Mouse (Mus musculus) liver, embryonic 14.5 days (tissue): Measurements from ENCODE around the gene Sval2. TPM values are rescaled to one million over a fixed set of nuclear protein-coding genes. Genes with fewer than 3 reads are reported as not detected.

Experiments used
- ATAC-seq: fragments of 200-750 bp; cut with Nextera tagmentation; 2 replicates; pipeline ENCODE4 v1.8.0; 2017; ENCODE audit warnings: moderate number of reproducible peaks, mild to moderate bottlenecking, moderate library complexity; ENCODE audit not compliant: insufficient read depth
- DNase-seq, 3 experiments: peaks; one replicate each; pipeline ENCODE4 v3.0.0-alpha.2; 2012 to 2013; ENCODE audit warnings: low read depth in 3 of 3, low spot score in 3 of 3
- H3K27ac ChIP-seq: fragments of 300-500 bp; sonication (generic); 2 replicates; pipeline ENCODE4 v1.5.1; 2014; ENCODE audit warnings: moderate library complexity, mild to moderate bottlenecking, control low read depth, inconsistent platforms
- H3K27me3 ChIP-seq: fragments of 300-500 bp; sonication (generic); 2 replicates; pipeline ENCODE4 v1.6.1; 2014; ENCODE audit warnings: mild to moderate bottlenecking, low read length, moderate library complexity; ENCODE audit not compliant: control insufficient read depth, insufficient read depth
- H3K36me3 ChIP-seq: fragments of 300-500 bp; sonication (generic); replicated peaks from 2 replicates; pipeline ENCODE4 v1.6.1; 2014; ENCODE audit warnings: low read depth; ENCODE audit not compliant: control insufficient read depth, insufficient read depth
- H3K4me1 ChIP-seq, 2 experiments: fragments of 200-500 bp in 1 of 2; fragments of 300-500 bp in 1 of 2; sonication (generic) in 1 of 2; replicated peaks; 2 replicates each; pipeline ENCODE4 v1.6.1; 2012 to 2014; ENCODE audit warnings: antibody characterized with exemption in 1 of 2, inconsistent platforms in 1 of 2, low read length in 1 of 2; ENCODE audit not compliant: control insufficient read depth in 2 of 2, insufficient read depth in 2 of 2
- H3K4me2 ChIP-seq: fragments of 300-500 bp; sonication (generic); 2 replicates; pipeline ENCODE4 v1.6.1; 2014; ENCODE audit warnings: low read depth, mild to moderate bottlenecking, control low read depth, moderate library complexity
- H3K4me3 ChIP-seq, 2 experiments: fragments of 200-500 bp in 1 of 2; fragments of 300-500 bp in 1 of 2; sonication (generic) in 1 of 2; 2 replicates each; pipeline ENCODE4 v1.5.1; 2012 to 2014; ENCODE audit warnings: low read depth in 2 of 2, low read length in 2 of 2, mild to moderate bottlenecking in 2 of 2, control low read depth in 1 of 2, inconsistent platforms in 1 of 2, moderate library complexity in 1 of 2; ENCODE audit not compliant: insufficient read depth in 1 of 2
- H3K9ac ChIP-seq: fragments of 300-500 bp; sonication (generic); replicated peaks from 2 replicates; pipeline ENCODE4 v1.6.1; 2014; ENCODE audit warnings: mild to moderate bottlenecking, control low read depth, moderate library complexity
- H3K9me3 ChIP-seq: fragments of 300-500 bp; sonication (generic); 2 replicates; pipeline ENCODE4 v1.6.1; 2016; ENCODE audit warnings: low read length, mixed read lengths; ENCODE audit not compliant: control insufficient read depth
- CTCF ChIP-seq: IDR thresholded peaks from 2 replicates; pipeline ENCODE4 v1.5.1; 2016; ENCODE audit warnings: antibody characterized with exemption, low read depth, control low read depth
- EP300 ChIP-seq: IDR thresholded peaks from 2 replicates; pipeline ENCODE4 v1.6.1; 2016; ENCODE audit warnings: antibody characterized with exemption, low read depth
- WGBS: fragments of 180-500 bp; shearing (Covaris S2); extraction: QIAGEN DNeasy Blood & Tissue Kit; methylation state at CpG from one replicate; pipeline ENCODE4 v1.1.7; 2014; ENCODE audit not compliant: insufficient replicate concordance; 5-methylcytosine and 5-hydroxymethylcytosine counted together
- polyA plus RNA-seq, 2 experiments: library from polyadenylated mRNA; depleted of rRNA in 1 of 2; stranded (reverse) in 1 of 2; unstranded in 1 of 2; fragments of >200 nt; fragmentation: Nextera tagmentation in 1 of 2; extraction: Ambion mirVana in 1 of 2; gene quantifications; 2 replicates each; pipeline versions ENCODE4 v1.2.1 to v1.2.3; 2012 to 2014

Sval2 gene
- not detected in 2 replicates for polyA plus RNA-seq (2012; rRNA removed)
- polyA plus RNA-seq (2014; fragmentation: Nextera tagmentation; extraction: Ambion mirVana), result not detected in 2 replicates

DNA sequence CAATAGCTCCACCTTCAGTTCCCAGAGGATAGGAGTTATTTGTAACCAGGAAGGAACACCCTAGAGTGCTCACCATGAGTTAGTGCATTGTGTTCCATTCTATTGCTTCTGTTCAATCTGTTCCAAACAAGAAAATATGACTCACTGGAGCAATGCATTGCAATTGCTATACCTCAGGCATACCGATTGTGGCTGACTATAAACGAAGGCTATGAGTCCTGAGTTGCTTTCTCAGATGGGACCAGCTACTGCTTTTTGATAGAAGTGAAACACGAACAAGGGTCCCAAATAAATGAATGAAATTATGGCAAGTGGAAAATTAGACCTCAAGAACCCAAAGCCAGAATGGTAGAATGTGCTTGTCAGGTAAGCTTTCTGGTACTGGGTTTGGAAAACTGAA lies at the start of gene Sval2:
Gene Sval2, plus strand, starts transcription at position 301 of the 400 bp plus-strand sequence.
- DNase-seq, result no peak
- Histone ChIP-seq H3K27me3 (no peaks in the 10 kb centered on the region), H3K9ac (no peak within 1 kb of the TSS), H3K4me3 (no peak within 1 kb of the TSS), H3K36me3 (no peaks in the 10 kb centered on the region), H3K9me3 (no peaks in the 10 kb centered on the region), H3K4me2 (no peak within 1 kb of the TSS), H3K27ac (no peak within 1 kb of the TSS), H3K4me1 (no peaks in the 10 kb centered on the region)
- no peak for ATAC-seq
- 57% methylated on average over 3 of the region's 3 CpGs for WGBS
- TF ChIP-seq EP300 (no peak), CTCF (no peak)

DNA sequence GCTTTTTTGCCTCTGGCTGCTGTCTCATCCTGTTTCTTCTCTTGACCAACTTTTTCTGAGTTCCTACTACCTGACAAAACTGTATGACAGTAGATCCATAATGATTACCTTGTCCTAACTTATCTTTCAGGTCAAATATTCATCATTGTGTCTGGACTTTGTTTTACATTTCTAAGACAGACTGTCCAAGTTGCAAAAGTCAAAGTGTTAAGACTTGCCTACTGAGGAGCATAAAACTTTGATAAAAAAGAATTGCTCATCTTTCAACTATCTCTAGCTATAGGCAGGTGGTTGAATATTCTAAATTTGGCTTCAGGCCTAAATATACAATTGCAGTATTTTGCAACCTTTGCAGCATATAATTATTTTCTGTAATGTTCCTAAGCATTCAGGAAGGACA lies 28.7 kb upstream of the Sval2 start:
- no peak overlapping the region for H3K9ac ChIP-seq
- ATAC-seq (no peak), DNase-seq (no peak)
- no peak overlapping the region for H3K4me3 ChIP-seq
- no peaks in the 10 kb centered on the region for H3K4me1 ChIP-seq
- no peaks in the 10 kb centered on the region for H3K9me3 ChIP-seq
- H3K27ac ChIP-seq, result no peak overlapping the region
- H3K4me2 ChIP-seq, result no peak overlapping the region
- no peaks in the 10 kb centered on the region for H3K36me3 ChIP-seq
- H3K27me3 ChIP-seq, result no peaks in the 10 kb centered on the region
- TF ChIP-seq EP300, result no peak
- no peak for TF ChIP-seq CTCF

DNA sequence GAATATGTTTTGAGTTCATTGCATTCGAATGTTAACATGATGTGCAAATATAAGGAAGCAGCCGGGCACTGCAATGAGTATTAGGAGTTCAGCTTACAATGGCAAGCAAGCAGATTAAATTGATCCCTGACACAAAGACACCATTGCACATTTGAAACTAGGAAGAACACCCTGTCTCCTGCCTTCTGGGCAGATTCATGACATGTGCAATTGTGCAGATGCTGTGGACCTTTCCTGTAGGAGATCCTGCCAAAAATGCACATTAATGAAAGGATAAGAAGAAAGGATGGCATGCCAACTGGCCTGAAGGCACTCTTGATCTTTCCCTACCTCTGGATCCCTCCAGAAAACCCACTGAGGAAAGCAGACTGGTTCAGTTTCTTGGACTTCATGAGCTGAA lies 23.3 kb upstream of the Sval2 start:
- H3K4me3 ChIP-seq, result no peak overlapping the region
- 65% methylated on average over 2 of the region's 2 CpGs for WGBS
- H3K27me3 ChIP-seq, result no peaks in the 10 kb centered on the region
- H3K4me2 ChIP-seq, result no peak overlapping the region
- no peaks in the 10 kb centered on the region for H3K9me3 ChIP-seq
- H3K9ac ChIP-seq, result no peak overlapping the region
- no peaks in the 10 kb centered on the region for H3K36me3 ChIP-seq
- TF ChIP-seq CTCF (no peak), EP300 (no peak)
- no peak for ATAC-seq
- no peaks in the 10 kb centered on the region for H3K4me1 ChIP-seq
- no peak overlapping the region for H3K27ac ChIP-seq
- no peak for DNase-seq

DNA sequence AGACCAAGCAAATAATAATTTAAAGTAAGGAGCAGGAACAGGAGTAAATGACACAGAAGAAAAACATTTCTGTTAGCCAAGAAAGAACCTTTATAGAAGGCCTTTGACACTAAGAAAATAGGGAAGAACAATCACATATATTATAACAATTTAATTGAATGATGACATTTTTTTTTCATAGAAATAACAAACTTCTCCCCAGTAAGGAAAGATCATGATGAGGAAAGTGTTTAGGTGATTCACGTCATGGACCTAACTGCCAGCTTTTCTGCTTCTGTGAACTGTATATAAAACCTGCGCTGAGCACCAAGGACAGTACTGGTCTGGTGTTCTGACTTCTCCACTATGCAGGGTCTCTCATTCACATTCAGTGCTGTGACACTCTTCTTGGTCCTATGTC lies 5.6 kb upstream of the Sval2 start, which contains the start of gene Pip:
Gene Pip, plus strand, starts transcription at position 301 of the 400 bp plus-strand sequence.
- no peaks in the 10 kb centered on the region for H3K9me3 ChIP-seq
- no peak within 1 kb of the TSS for H3K4me3 ChIP-seq
- ATAC-seq (no peak), DNase-seq (no peak)
- H3K4me2 ChIP-seq, result no peak within 1 kb of the TSS
- no peak within 1 kb of the TSS for H3K27ac ChIP-seq
- H3K27me3 ChIP-seq, result no peaks in the 10 kb centered on the region
- WGBS, result 56% methylated on average over 2 of the region's 2 CpGs
- H3K4me1 ChIP-seq, result no peaks in the 10 kb centered on the region
- no peaks in the 10 kb centered on the region for H3K36me3 ChIP-seq
- TF ChIP-seq CTCF (no peak), EP300 (no peak)
- H3K9ac ChIP-seq, result no peak within 1 kb of the TSS

DNA sequence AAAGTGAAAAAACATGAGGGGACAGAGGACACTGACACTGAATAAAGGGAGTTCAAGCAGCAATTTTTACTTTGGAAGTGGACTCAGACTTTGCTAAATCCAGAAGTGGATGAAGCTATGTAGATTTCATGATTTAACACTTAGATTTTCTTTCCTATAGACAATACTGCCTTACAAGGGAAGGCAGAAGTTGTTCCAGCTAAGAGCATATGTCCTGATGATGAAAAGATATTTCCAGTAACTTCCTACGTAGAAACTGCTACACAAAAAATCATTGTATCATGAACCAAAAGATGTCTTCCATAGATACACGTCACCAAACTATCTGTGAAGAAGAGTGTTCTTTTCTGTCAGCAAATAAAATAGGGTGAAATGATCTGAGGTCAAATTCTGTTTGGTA lies 11.2 kb downstream of the Sval2 start:
- TF ChIP-seq CTCF (no peak), EP300 (no peak)
- H3K4me1 ChIP-seq, result no peaks in the 10 kb centered on the region
- no peaks in the 10 kb centered on the region for H3K27me3 ChIP-seq
- H3K36me3 ChIP-seq, result no peaks in the 10 kb centered on the region
- no peak overlapping the region for H3K4me2 ChIP-seq
- DNase-seq (no peak), ATAC-seq (no peak)
- WGBS, result 37% methylated on average over 2 of the region's 2 CpGs
- H3K9ac ChIP-seq, result no peak overlapping the region
- no peaks in the 10 kb centered on the region for H3K9me3 ChIP-seq
- H3K4me3 ChIP-seq, result no peak overlapping the region
- H3K27ac ChIP-seq, result no peak overlapping the region
